Mouse (Mus musculus): Measurements from ENCODE around the gene Tlr5. TPM values are rescaled to one million over a fixed set of nuclear protein-coding genes. Genes with fewer than 3 reads are reported as not detected.

Gene Tlr5
- 8.2 TPM for polyA plus RNA-seq (2014; fragmentation: Illumina TruSeq; extraction: RNeasy Lipid Tissue Mini Kit (QIAGEN cat#74804); ENCODE audit: low read depth, low replicate concordance)

DNA sequence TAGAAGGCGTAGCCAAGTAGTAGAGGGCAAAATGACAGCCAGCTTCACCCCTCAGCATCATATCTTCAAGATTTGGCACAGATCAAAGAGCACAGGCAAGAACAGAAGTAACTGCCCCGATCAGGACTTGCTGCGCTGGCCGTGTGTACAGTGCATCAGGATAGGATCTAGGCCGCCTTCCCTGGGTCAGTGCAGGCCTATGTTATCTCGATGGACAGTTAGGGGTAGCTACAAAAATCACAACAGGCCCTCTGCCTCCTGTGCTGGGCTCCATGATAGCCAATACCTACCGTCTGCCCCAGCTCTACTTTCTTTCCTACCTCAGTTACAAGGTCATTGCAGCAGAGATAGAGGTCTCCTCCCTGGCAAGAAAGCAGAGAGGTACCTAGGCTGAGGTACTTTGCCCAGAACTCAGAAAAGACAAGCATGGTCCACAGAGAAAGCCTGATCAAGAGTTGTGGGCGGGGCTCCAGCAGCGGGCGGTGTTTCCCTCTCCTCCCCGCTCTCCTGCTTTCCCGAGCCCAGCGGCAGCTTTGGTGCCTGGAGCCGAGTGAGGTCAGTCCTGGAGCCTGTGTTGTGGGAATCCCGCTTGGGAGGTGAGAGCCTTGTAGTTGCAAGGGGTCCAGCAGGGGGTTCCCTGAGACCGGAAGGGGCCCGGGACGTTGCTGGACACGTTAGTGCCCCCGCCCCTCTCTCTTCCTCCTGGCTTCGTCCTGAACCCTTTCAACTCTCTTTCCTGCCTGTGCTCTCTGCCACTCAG, at the start of gene Tlr5:
Gene Tlr5 (plus strand): TSS at position 502 of the 760 bp plus-strand sequence.

Other genes with a start within 250 kb of the Tlr5 start
- gene Ccdc185, start 205.6 kb upstream of the Tlr5 start, polyA plus RNA-seq (2014; fragmentation: Illumina TruSeq; extraction: RNeasy Lipid Tissue Mini Kit (QIAGEN cat#74804); ENCODE audit: low read depth, low replicate concordance): 1.9 TPM
- 71.0 TPM for gene Susd4, start 190.9 kb upstream of the Tlr5 start, polyA plus RNA-seq (2014; fragmentation: Illumina TruSeq; extraction: RNeasy Lipid Tissue Mini Kit (QIAGEN cat#74804); ENCODE audit: low read depth, low replicate concordance)